Mouse (Mus musculus) neural tube, embryonic 12.5 days (tissue): ENCODE data around the gene Sdha. TPM values are rescaled to one million over a fixed set of nuclear protein-coding genes. Genes with fewer than 3 reads are reported as not detected.

Experiments
- ATAC-seq: fragments of 200-750 bp; cut with Nextera tagmentation; 2 replicates; pipeline ENCODE4 v1.8.0; 2017; ENCODE audit warnings: low read depth, mild to moderate bottlenecking, moderate TSS enrichment, moderate library complexity; ENCODE audit not compliant: low FRiP score
- H3K27ac ChIP-seq: fragments of 300-500 bp; sonication (generic); 2 replicates; pipeline ENCODE4 v1.5.1; 2016
- H3K27me3 ChIP-seq: fragments of 300-500 bp; sonication (generic); replicated peaks from 2 replicates; pipeline ENCODE4 v1.6.1; 2016; ENCODE audit warnings: mild to moderate bottlenecking
- H3K36me3 ChIP-seq: fragments of 300-500 bp; sonication (generic); 2 replicates; pipeline ENCODE4 v1.6.1; 2016; ENCODE audit warnings: mild to moderate bottlenecking
- H3K4me1 ChIP-seq: fragments of 300-500 bp; sonication (generic); 2 replicates; pipeline ENCODE4 v1.6.1; 2016
- H3K4me2 ChIP-seq: fragments of 300-500 bp; sonication (generic); replicated peaks from 2 replicates; pipeline ENCODE4 v1.6.1; 2016; ENCODE audit warnings: mild to moderate bottlenecking
- H3K4me3 ChIP-seq: fragments of 300-500 bp; sonication (generic); 2 replicates; pipeline ENCODE4 v1.5.1; 2016
- H3K9ac ChIP-seq: fragments of 300-500 bp; sonication (generic); 2 replicates; pipeline ENCODE4 v1.6.1; 2016; ENCODE audit warnings: mild to moderate bottlenecking
- H3K9me3 ChIP-seq: fragments of 300-500 bp; sonication (generic); 2 replicates; pipeline ENCODE4 v1.6.1; 2016; ENCODE audit warnings: mild to moderate bottlenecking
- WGBS: fragments of 180-500 bp; shearing (Covaris S2); methylation state at CpG from one replicate; pipeline ENCODE4 v1.1.7; 2016; 5-methylcytosine and 5-hydroxymethylcytosine counted together
- polyA plus RNA-seq: library from polyadenylated mRNA; unstranded; fragments of >200 nt; fragmentation: Nextera tagmentation; extraction: Ambion mirVana; gene quantifications from 2 replicates; pipeline ENCODE4 v1.2.1, GENCODE M21; 2016

Sdha gene
- polyA plus RNA-seq, 1 experiment from 2014 or later = 206 TPM

DNA sequence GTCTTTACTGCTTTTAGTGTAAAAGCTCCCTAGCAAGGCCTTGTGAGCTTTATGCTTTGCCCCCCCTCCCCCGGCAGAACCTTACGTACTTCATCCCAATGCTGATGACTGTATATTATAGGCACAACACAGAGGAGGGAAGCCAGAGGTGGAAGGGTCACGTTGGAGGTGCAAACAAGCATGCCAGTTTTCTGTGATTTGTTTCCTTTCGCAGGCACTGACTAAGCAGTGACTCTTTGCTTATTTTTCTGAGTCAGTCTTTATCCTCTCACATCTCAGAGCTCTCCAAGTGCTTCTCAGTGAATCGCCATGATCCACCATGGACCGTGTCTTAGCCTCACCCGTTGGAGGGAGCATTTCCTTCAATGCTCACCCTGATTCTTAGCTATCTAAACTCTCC is 53.7 kb downstream of the Sdha start:
- Histone ChIP-seq H3K4me2 (no peak overlapping the region), H3K36me3 (no peaks in the 10 kb centered on the region), H3K27me3 (peaks cover 17% of the 10 kb centered on the region), H3K27ac (no peak overlapping the region), H3K4me1 (peaks cover 7% of the 10 kb centered on the region; the same call in 1 of the 2 replicates), H3K9ac (no peak overlapping the region), H3K9me3 (no peaks in the 10 kb centered on the region), H3K4me3 (no peak overlapping the region)
- 82% methylated on average over 7 of the region's 7 CpGs for WGBS
- ATAC-seq = no peak

DNA sequence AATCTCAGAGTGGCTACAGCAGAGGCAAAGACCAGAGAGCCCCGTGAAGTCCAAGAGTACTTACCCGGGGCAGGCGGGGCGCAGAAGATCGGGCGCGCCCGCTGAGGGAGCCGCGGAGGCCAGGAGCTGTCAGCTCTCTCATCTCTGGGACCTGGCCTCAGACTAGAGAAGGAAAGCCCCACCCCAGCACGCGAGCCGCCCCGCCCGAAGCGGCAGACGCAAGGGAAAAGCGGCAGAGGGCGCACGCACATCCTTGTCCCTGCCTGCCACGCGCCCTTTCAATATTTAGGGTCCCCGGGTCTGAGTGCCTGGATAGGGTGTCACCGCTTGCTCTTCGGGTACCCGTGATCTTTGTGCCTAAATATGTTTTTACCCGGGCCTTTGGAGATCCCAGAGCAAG is 57.9 kb downstream of the Sdha start, which contains the start of gene Ahrr:
Ahrr (minus strand) TSS at position 165 of the 400 bp plus-strand sequence.
- peak within 1 kb of the TSS; percentile 62 for H3K4me2 ChIP-seq
- no peaks in the 10 kb centered on the region for H3K9me3 ChIP-seq
- 0 out of 2 replicates have a peak within 1 kb of the TSS, but pooled peaks have one; percentile 21 for H3K9ac ChIP-seq
- H3K4me3 ChIP-seq = 0 out of 2 replicates have a peak within 1 kb of the TSS, but pooled peaks have one; percentile 2
- ATAC-seq = peak; percentile 33; the same call in 1 of the 2 replicates
- peaks cover 19% of the 10 kb centered on the region for H3K27me3 ChIP-seq
- peaks cover 7% of the 10 kb centered on the region; the same call in 1 of the 2 replicates for H3K4me1 ChIP-seq
- 1% methylated on average over 27 of the region's 27 CpGs for WGBS
- no peak within 1 kb of the TSS for H3K27ac ChIP-seq
- no peaks in the 10 kb centered on the region for H3K36me3 ChIP-seq

DNA sequence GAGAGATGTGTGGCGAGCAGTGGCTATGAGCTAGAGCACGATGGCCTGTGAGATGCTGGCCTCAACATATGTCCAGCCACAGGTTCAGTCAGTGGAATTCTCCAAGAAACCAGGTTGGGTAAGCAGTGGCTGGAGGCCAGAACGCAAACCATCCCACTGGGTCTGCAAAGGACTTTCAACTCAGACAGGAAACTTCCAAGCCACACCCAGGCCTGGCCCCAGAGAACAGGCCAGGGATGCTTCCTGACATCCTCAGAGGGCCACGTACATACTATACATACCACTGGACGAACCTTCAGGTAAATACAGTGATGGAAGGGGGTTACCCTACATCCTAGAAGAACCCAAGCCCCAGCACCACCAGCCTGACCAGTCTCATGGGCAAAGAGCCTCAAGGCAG is 60.4 kb downstream of the Sdha start:
- no peaks in the 10 kb centered on the region for H3K9me3 ChIP-seq
- no peak for ATAC-seq
- H3K4me2 ChIP-seq = no peak overlapping the region
- no peaks in the 10 kb centered on the region for H3K36me3 ChIP-seq
- peaks cover 7% of the 10 kb centered on the region; the same call in 1 of the 2 replicates for H3K4me1 ChIP-seq
- peaks cover 19% of the 10 kb centered on the region for H3K27me3 ChIP-seq
- no peak overlapping the region for H3K4me3 ChIP-seq
- H3K9ac ChIP-seq = no peak overlapping the region
- 88% methylated on average over 5 of the region's 5 CpGs for WGBS
- H3K27ac ChIP-seq = no peak overlapping the region

DNA sequence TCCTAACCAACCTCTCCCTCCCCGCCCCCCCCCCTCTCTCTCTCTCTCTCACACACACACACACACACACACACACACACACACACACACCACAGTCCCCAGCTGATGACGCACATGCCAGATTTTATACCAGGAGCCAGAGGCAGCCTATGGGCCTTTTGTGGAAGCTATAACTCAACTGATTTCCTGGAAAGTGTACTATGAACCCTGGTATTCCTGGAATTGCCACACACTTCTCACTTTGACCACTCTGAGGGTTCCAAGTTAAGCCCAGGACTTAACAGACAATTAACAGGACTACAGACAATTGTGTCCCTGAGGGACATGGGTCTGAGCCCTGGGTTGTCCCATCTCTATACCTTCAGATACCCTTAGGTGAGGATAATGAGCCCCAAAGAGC is 67.8 kb downstream of the Sdha start:
- Histone ChIP-seq H3K36me3 (no peaks in the 10 kb centered on the region), H3K4me1 (no peaks in the 10 kb centered on the region), H3K9ac (no peak overlapping the region), H3K27me3 (no peaks in the 10 kb centered on the region), H3K9me3 (no peaks in the 10 kb centered on the region), H3K4me3 (no peak overlapping the region), H3K27ac (no peak overlapping the region), H3K4me2 (no peak overlapping the region)
- ATAC-seq = no peak
- WGBS = 82% methylated on average over 1 of the region's 2 CpGs

DNA sequence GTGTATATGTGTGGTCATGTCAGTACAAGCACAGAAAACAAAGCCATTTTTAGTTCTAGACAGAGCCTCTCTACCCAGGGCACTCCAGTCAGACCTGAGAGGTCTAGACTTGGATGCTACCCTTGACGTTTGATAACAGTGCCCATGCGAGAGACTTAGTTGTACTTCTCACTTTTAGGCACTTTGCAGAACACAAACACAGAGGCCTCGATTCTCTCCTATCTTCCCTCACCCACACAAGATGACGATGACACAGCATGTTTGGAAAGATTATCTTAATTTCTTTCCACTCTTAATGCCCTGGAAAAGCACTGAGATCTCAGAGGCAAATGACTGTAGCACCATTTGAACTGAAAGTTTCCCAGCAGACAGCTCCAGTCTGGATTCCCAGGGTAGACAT is 74.4 kb downstream of the Sdha start:
- no peak for ATAC-seq
- H3K9me3 ChIP-seq = no peaks in the 10 kb centered on the region

More for the DNA sequence above, 74.4 kb downstream of the Sdha start:
- H3K4me2 ChIP-seq = no peak overlapping the region
- no peak overlapping the region for H3K9ac ChIP-seq
- WGBS = 81% methylated on average over 4 of the region's 4 CpGs
- no peaks in the 10 kb centered on the region for H3K36me3 ChIP-seq
- H3K4me3 ChIP-seq = no peak overlapping the region
- no peak overlapping the region for H3K27ac ChIP-seq
- no peaks in the 10 kb centered on the region for H3K4me1 ChIP-seq
- no peaks in the 10 kb centered on the region for H3K27me3 ChIP-seq

Other genes starting within 250 kb of the Sdha start
- gene Slc9a3, start 228.8 kb downstream of the Sdha start, polyA plus RNA-seq = 0.04 TPM in 1 of 2 replicates, not detected in the other
- 83.6 and 91.4 TPM in 2 replicates for gene Exoc3, start 141.5 kb downstream of the Sdha start, polyA plus RNA-seq
- gene Ahrr, start 57.9 kb downstream of the Sdha start, polyA plus RNA-seq = 0.77 and 1.3 TPM in 2 replicates
- gene Pdcd6, start 32.7 kb downstream of the Sdha start, polyA plus RNA-seq = 107 TPM in 2 replicates
- gene Ccdc127, start within 50 bp of the Sdha start, polyA plus RNA-seq = 55.4 and 57.5 TPM in 2 replicates
- gene Lrrc14b, start 13.7 kb upstream of the Sdha start, polyA plus RNA-seq = not detected in 2 replicates
- gene Zfp72, start 40.6 kb upstream of the Sdha start, polyA plus RNA-seq = 4.4 and 5.1 TPM in 2 replicates
- 91.7 and 104 TPM in 2 replicates for gene Ftl1-ps1, start 49.4 kb upstream of the Sdha start, polyA plus RNA-seq
- 14.5 and 18.0 TPM in 2 replicates for gene Zfp825, start 143.7 kb upstream of the Sdha start, polyA plus RNA-seq